Mouse (Mus musculus) bone marrow macrophage, adult 2 months (primary cell): Measurements from ENCODE around the gene Tas1r1.

Experiments
- CTCF ChIP-seq: IDR thresholded peaks from 2 replicates; pipeline ENCODE4 v1.5.1; 2012; ENCODE audit warnings: low read depth, mild to moderate bottlenecking, low read length, moderate library complexity
- POLR2A ChIP-seq: IDR thresholded peaks from 2 replicates; pipeline ENCODE4 v1.6.1; 2012; ENCODE audit warnings: mild to moderate bottlenecking, low read depth, low read length, borderline replicate concordance

GRCm38 (mm10) chr4:152010707-152011134 lies 27.6 kb downstream of the Tas1r1 start:
- TF ChIP-seq POLR2A (no peak), CTCF (no peak)
